Mouse (Mus musculus): Measurements from ENCODE around the gene Ubxn7. TPM values are rescaled to one million over a fixed set of nuclear protein-coding genes. Genes with fewer than 3 reads are reported as not detected.
"Not testable (repeated sequence)": the region's sequence is repeated elsewhere in the genome, so short reads cannot be mapped to it uniquely, and the experiment has no call there.

Gene Ubxn7
- total RNA-seq (2014; rRNA removed; ENCODE audit: low replicate concordance) (7.3 and 11.4 TPM in 2 replicates), polyA plus RNA-seq (2015; fragmentation: Nextera tagmentation; extraction: Ambion mirVana) (11.5 and 12.0 TPM in 2 replicates)

- WGBS, result under 1% methylated on average over 52 of the region's 52 CpGs
- peak within 1 kb of the TSS; percentile 76 for H3K4me2 ChIP-seq (ENCODE audit: low read depth, low read length)
- H3K27me3 ChIP-seq (ENCODE audit: control insufficient read depth, insufficient read depth, low read length), result no peaks in the 10 kb centered on the region
- ATAC-seq (ENCODE audit: insufficient read depth, low read depth) (peak; percentile 98), DNase-seq (ENCODE audit: low spot score) (peak; percentile 96)
- peak within 1 kb of the TSS; percentile 99 for H3K9ac ChIP-seq (replicated peaks; ENCODE audit: low read depth, low read length)
- H3K27ac ChIP-seq (ENCODE audit: low read depth), result peak within 1 kb of the TSS; percentile 96
- H3K4me1 ChIP-seq (ENCODE audit: control insufficient read depth, insufficient read depth), result peaks cover 20% of the 10 kb centered on the region
- no peaks in the 10 kb centered on the region for H3K36me3 ChIP-seq (replicated peaks; ENCODE audit: control insufficient read depth, insufficient read depth, low read length)
- TF ChIP-seq EP300 (IDR thresholded peaks at IDR 0.05; ENCODE audit: low read depth) (0 out of 2 replicates have a peak, but pooled peaks have one; percentile 42), CTCF (IDR thresholded peaks at IDR 0.05; ENCODE audit: low read depth) (no peak)
- H3K9me3 ChIP-seq (replicated peaks; ENCODE audit: control insufficient read depth, low read length), result no peaks in the 10 kb centered on the region
- peak within 1 kb of the TSS; percentile 100 for H3K4me3 ChIP-seq (ENCODE audit: low read depth, low read length)
Observed at GRCm38 (mm10) chr16:32332040-32332555, at the start of gene Ubxn7. TSS of gene Ubxn7 (plus strand) at chr16:32332257.

GRCm38 (mm10) chr16:32282608-32283007 lies 49.4 kb upstream of the Ubxn7 start:
- no peaks in the 10 kb centered on the region for H3K27me3 ChIP-seq (ENCODE audit: control insufficient read depth, insufficient read depth, low read length)
- no peak overlapping the region for H3K9ac ChIP-seq (replicated peaks; ENCODE audit: low read depth, low read length)
- peaks cover 53% of the 10 kb centered on the region for H3K36me3 ChIP-seq (replicated peaks; ENCODE audit: control insufficient read depth, insufficient read depth, low read length)
- ATAC-seq (ENCODE audit: insufficient read depth, low read depth) (no peak), DNase-seq (ENCODE audit: low spot score) (no peak)
- H3K27ac ChIP-seq (ENCODE audit: low read depth), result no peak overlapping the region
- TF ChIP-seq EP300 (IDR thresholded peaks at IDR 0.05; ENCODE audit: low read depth) (no peak), CTCF (IDR thresholded peaks at IDR 0.05; ENCODE audit: low read depth) (no peak)
- H3K9me3 ChIP-seq (replicated peaks; ENCODE audit: control insufficient read depth, low read length), result 0 out of 2 replicates have a peak, but pooled peaks cover 3% of the 10 kb centered on the region
- H3K4me1 ChIP-seq (ENCODE audit: control insufficient read depth, insufficient read depth), result peaks cover 11% of the 10 kb centered on the region; the same call in 1 of the 2 replicates
- H3K4me2 ChIP-seq (ENCODE audit: low read depth, low read length), result no peak overlapping the region
- H3K4me3 ChIP-seq (ENCODE audit: low read depth, low read length), result no peak overlapping the region

- Histone ChIP-seq H3K9me3 (replicated peaks; ENCODE audit: control insufficient read depth, low read length) (no peaks in the 10 kb centered on the region), H3K27ac (ENCODE audit: low read depth) (no peak overlapping the region), H3K27me3 (ENCODE audit: control insufficient read depth, insufficient read depth, low read length) (no peaks in the 10 kb centered on the region), H3K4me2 (ENCODE audit: low read depth, low read length) (no peak overlapping the region), H3K36me3 (replicated peaks; ENCODE audit: control insufficient read depth, insufficient read depth, low read length) (peaks cover 47% of the 10 kb centered on the region), H3K9ac (replicated peaks; ENCODE audit: low read depth, low read length) (no peak overlapping the region), H3K4me3 (ENCODE audit: low read depth, low read length) (no peak overlapping the region), H3K4me1 (ENCODE audit: control insufficient read depth, insufficient read depth) (no peaks in the 10 kb centered on the region)
- 97% methylated on average over 4 of the region's 4 CpGs for WGBS
- ATAC-seq (ENCODE audit: insufficient read depth, low read depth) (no peak), DNase-seq (ENCODE audit: low spot score) (no peak)
- TF ChIP-seq CTCF (IDR thresholded peaks at IDR 0.05; ENCODE audit: low read depth) (no peak), EP300 (IDR thresholded peaks at IDR 0.05; ENCODE audit: low read depth) (no peak)
Observed at GRCm38 (mm10) chr16:32291821-32292220, 40.2 kb upstream of the Ubxn7 start.

- H3K4me1 ChIP-seq (ENCODE audit: control insufficient read depth, insufficient read depth); DNase-seq (ENCODE audit: low spot score); H3K9ac ChIP-seq (replicated peaks; ENCODE audit: low read depth, low read length); H3K4me3 ChIP-seq (ENCODE audit: low read depth, low read length); H3K27ac ChIP-seq (ENCODE audit: low read depth); H3K4me2 ChIP-seq (ENCODE audit: low read depth, low read length); ATAC-seq (ENCODE audit: insufficient read depth, low read depth); H3K27me3 ChIP-seq (ENCODE audit: control insufficient read depth, insufficient read depth, low read length); H3K9me3 ChIP-seq (replicated peaks; ENCODE audit: control insufficient read depth, low read length): not testable (repeated sequence)
- peaks cover 52% of the 10 kb centered on the region for H3K36me3 ChIP-seq (replicated peaks; ENCODE audit: control insufficient read depth, insufficient read depth, low read length)
- WGBS, result 94% methylated on average over 4 of the region's 4 CpGs
Observed at GRCm38 (mm10) chr16:32299617-32300016, 32.4 kb upstream of the Ubxn7 start.

GRCm38 (mm10) chr16:32303046-32303445 lies 29.0 kb upstream of the Ubxn7 start:
- DNase-seq (ENCODE audit: low spot score), result no peak
- no peak for TF ChIP-seq EP300 (IDR thresholded peaks at IDR 0.05; ENCODE audit: low read depth)
- TF ChIP-seq CTCF (IDR thresholded peaks at IDR 0.05; ENCODE audit: low read depth), result no peak

GRCm38 (mm10) chr16:32303886-32304285 lies 28.2 kb upstream of the Ubxn7 start:
- H3K4me2 ChIP-seq (ENCODE audit: low read depth, low read length), result no peak overlapping the region
- H3K9me3 ChIP-seq (replicated peaks; ENCODE audit: control insufficient read depth, low read length), result no peaks in the 10 kb centered on the region
- peaks cover 20% of the 10 kb centered on the region for H3K36me3 ChIP-seq (replicated peaks; ENCODE audit: control insufficient read depth, insufficient read depth, low read length)
- ATAC-seq (ENCODE audit: insufficient read depth, low read depth) (no peak), DNase-seq (ENCODE audit: low spot score) (no peak)
- H3K4me3 ChIP-seq (ENCODE audit: low read depth, low read length), result no peak overlapping the region
- TF ChIP-seq EP300 (IDR thresholded peaks at IDR 0.05; ENCODE audit: low read depth) (no peak), CTCF (IDR thresholded peaks at IDR 0.05; ENCODE audit: low read depth) (no peak)
- H3K27me3 ChIP-seq (ENCODE audit: control insufficient read depth, insufficient read depth, low read length), result no peaks in the 10 kb centered on the region
- WGBS, result 81% methylated on average over 7 of the region's 7 CpGs
- H3K4me1 ChIP-seq (ENCODE audit: control insufficient read depth, insufficient read depth), result no peaks in the 10 kb centered on the region
- no peak overlapping the region for H3K27ac ChIP-seq (ENCODE audit: low read depth)
- no peak overlapping the region for H3K9ac ChIP-seq (replicated peaks; ENCODE audit: low read depth, low read length)

More at GRCm38 (mm10) chr16:32303046-32303445, 29.0 kb upstream of the Ubxn7 start:
- H3K4me1 ChIP-seq (ENCODE audit: control insufficient read depth, insufficient read depth), result no peaks in the 10 kb centered on the region
- ATAC-seq (ENCODE audit: insufficient read depth, low read depth), result no peak
- no peak overlapping the region for H3K9ac ChIP-seq (replicated peaks; ENCODE audit: low read depth, low read length)
- H3K4me2 ChIP-seq (ENCODE audit: low read depth, low read length), result no peak overlapping the region
- H3K4me3 ChIP-seq (ENCODE audit: low read depth, low read length), result no peak overlapping the region
- H3K27me3 ChIP-seq (ENCODE audit: control insufficient read depth, insufficient read depth, low read length), result no peaks in the 10 kb centered on the region
- no peaks in the 10 kb centered on the region for H3K9me3 ChIP-seq (replicated peaks; ENCODE audit: control insufficient read depth, low read length)
- peaks cover 27% of the 10 kb centered on the region for H3K36me3 ChIP-seq (replicated peaks; ENCODE audit: control insufficient read depth, insufficient read depth, low read length)
- H3K27ac ChIP-seq (ENCODE audit: low read depth), result no peak overlapping the region
- 56% methylated on average over 1 of the region's 1 CpGs for WGBS

Data from heart, postnatal 0 days (tissue).